Mouse (Mus musculus) lung, postnatal 14 days (tissue): ENCODE measurements around the gene Nfkbid.

Experiments
- DNase-seq: peaks from one replicate; pipeline ENCODE4 v3.0.0; 2021

Nfkbid gene

GRCm38 (mm10) chr7:30430191-30430590 is 8.7 kb downstream of the Nfkbid start:
- no peak for DNase-seq

- DNase-seq: peak; percentile 66
Observed at GRCm38 (mm10) chr7:30431793-30432192, 10.3 kb downstream of the Nfkbid start.

- DNase-seq: peak; percentile 63
Observed at GRCm38 (mm10) chr7:30434238-30434637, 12.7 kb downstream of the Nfkbid start.

GRCm38 (mm10) chr7:30434701-30435100 is 13.2 kb downstream of the Nfkbid start:
- DNase-seq: no peak

GRCm38 (mm10) chr7:30435156-30435555 is 13.6 kb downstream of the Nfkbid start:
- no peak for DNase-seq

GRCm38 (mm10) chr7:30436879-30437278 is 15.3 kb downstream of the Nfkbid start:
- no peak for DNase-seq

GRCm38 (mm10) chr7:30439734-30440133 is 18.2 kb downstream of the Nfkbid start:
- no peak for DNase-seq

GRCm38 (mm10) chr7:30440697-30441096 is 19.2 kb downstream of the Nfkbid start:
- peak; percentile 57 for DNase-seq

- no peak for DNase-seq
Observed at GRCm38 (mm10) chr7:30443696-30444095, 22.2 kb downstream of the Nfkbid start.

- peak; percentile 17 for DNase-seq
Observed at GRCm38 (mm10) chr7:30444154-30444970, 22.8 kb downstream of the Nfkbid start.

- DNase-seq: peak; percentile 59
Observed at GRCm38 (mm10) chr7:30444971-30445751, 23.6 kb downstream of the Nfkbid start, which contains the start of gene Aplp1. Aplp1 (minus strand) TSS chr7:30445535.

- no peak for DNase-seq
Observed at GRCm38 (mm10) chr7:30450241-30450640, 28.7 kb downstream of the Nfkbid start.

- no peak for DNase-seq
Observed at GRCm38 (mm10) chr7:30453327-30453726, 31.8 kb downstream of the Nfkbid start.

GRCm38 (mm10) chr7:30453766-30454165 is 32.2 kb downstream of the Nfkbid start:
- peak; percentile 41 for DNase-seq

- DNase-seq: no peak
Observed at GRCm38 (mm10) chr7:30454259-30454658, 32.7 kb downstream of the Nfkbid start.

GRCm38 (mm10) chr7:30456487-30456886 is 35.0 kb downstream of the Nfkbid start:
- DNase-seq: no peak

- DNase-seq: no peak
Observed at GRCm38 (mm10) chr7:30456911-30457628, 35.5 kb downstream of the Nfkbid start.

GRCm38 (mm10) chr7:30457629-30458330 is 36.2 kb downstream of the Nfkbid start, which contains the start of the genes Kirrel2 and Nphs1:
Kirrel2 (minus strand) TSS chr7:30457690.
Nphs1 (plus strand) TSS chr7:30458315.
- no peak for DNase-seq

- no peak for DNase-seq
Observed at GRCm38 (mm10) chr7:30459484-30459883, 38.0 kb downstream of the Nfkbid start.

- DNase-seq: no peak
Observed at GRCm38 (mm10) chr7:30463568-30463967, 42.0 kb downstream of the Nfkbid start.

GRCm38 (mm10) chr7:30463996-30464395 is 42.5 kb downstream of the Nfkbid start:
- DNase-seq: no peak

- DNase-seq: no peak
Observed at GRCm38 (mm10) chr7:30464816-30465300, 43.3 kb downstream of the Nfkbid start.
